8 mouse cellular contexts compared by ENCODE assay signal in genomic region chr11:64396331-64396881, GRCm38 (mm10). TPM values are rescaled to one million over a fixed set of nuclear protein-coding genes. Genes with fewer than 3 reads are reported as not detected.
A peak's percentile ranks its signal among the peaks of the same experiment; 100 is the strongest.
DNase-seq lines count a peak whose midpoint lies in the region; ATAC-seq and TF ChIP-seq lines count a peak whose summit lies in the region.

No protein-coding gene starts in this region.

- no peak for TF ChIP-seq CTCF in brain, embryonic 14.5 days (IDR thresholded peaks at IDR 0.05; ENCODE audit: borderline replicate concordance, extremely low read depth, insufficient read depth, insufficient read length)

- H3K4me3 ChIP-seq in intestine, embryonic 15.5 days (replicated peaks), result no peak overlapping the region; the same call in 1 of the 2 replicates

- no peak for ATAC-seq in intestine, embryonic 15.5 days
- ATAC-seq in megakaryocyte progenitor cell, adult 5-6 weeks (replicated peaks; ENCODE audit: poor library complexity), result peak; percentile 76

- DNase-seq in gastrocnemius, postnatal 10 days, result peak; percentile 5
- DNase-seq in gastrocnemius, postnatal 25 days, result no peak
- DNase-seq in brain, embryonic 14.5 days (ENCODE audit: low read depth), result peak; percentile 93
- peak; percentile 60 to 69 for DNase-seq in frontal cortex, postnatal 14 days (ENCODE audit: low spot score in 2 of 2)
- DNase-seq in right cerebral cortex, postnatal 25 days, result peak; percentile 70
- DNase-seq in urinary bladder, postnatal 36 days (ENCODE audit: low spot score in 2 of 2), result no peak

- H3K9ac ChIP-seq in intestine, embryonic 15.5 days, result no peak overlapping the region

- 14% methylated on average over 7 of the region's 7 CpGs for WGBS in intestine, embryonic 15.5 days

- no peaks in the 10 kb centered on the region for H3K36me3 ChIP-seq in intestine, embryonic 15.5 days

- H3K4me1 ChIP-seq in intestine, embryonic 15.5 days (replicated peaks), result 0 out of 2 replicates have a peak, but pooled peaks cover 6% of the 10 kb centered on the region

- H3K27me3 ChIP-seq in intestine, embryonic 15.5 days (replicated peaks), result no peaks in the 10 kb centered on the region

- peak overlapping the region; percentile 41 for H3K4me2 ChIP-seq in intestine, embryonic 15.5 days (replicated peaks)

- TF ChIP-seq POLR2A in brain, embryonic 14.5 days (IDR thresholded peaks at IDR 0.05; ENCODE audit: borderline replicate concordance, extremely low read depth, insufficient read depth, insufficient read length, poor library complexity, severe bottlenecking), result no peak

- no peaks in the 10 kb centered on the region for H3K9me3 ChIP-seq in intestine, embryonic 15.5 days

- H3K27ac ChIP-seq in intestine, embryonic 15.5 days, result no peak overlapping the region

RNA-seq across cellular contexts. Expression of gene Hs3st3a1, which starts 38.7 kb away (rescaled TPM):
- total RNA-seq in gastrocnemius, postnatal 10 days (2021), result under 1 TPM; 0.31 to 0.41 TPM
- under 1 TPM; 0.21 to 0.49 TPM for total RNA-seq in gastrocnemius, postnatal 25 days (2021)
- polyA plus RNA-seq in brain, embryonic 14.5 days (2012; rRNA removed), result 1.4 and 2.6 TPM in 2 replicates
- polyA plus RNA-seq in intestine, embryonic 15.5 days (2015; fragmentation: Nextera tagmentation; extraction: Ambion mirVana), result 1.1 TPM in 2 replicates
- not detected in 2 replicates for total RNA-seq in megakaryocyte progenitor cell, adult 5-6 weeks (2015)
- not detected in 2 replicates for total RNA-seq in megakaryocyte progenitor cell, adult 5-6 weeks (2017)

RNA-seq across cellular contexts. Expression of gene F930015N05Rik, which starts 40.0 kb away (rescaled TPM):
- total RNA-seq in gastrocnemius, postnatal 10 days (2021), result under 1 TPM in 1 of 2 experiments, not detected in 1; 0.18 TPM
- not detected for total RNA-seq in gastrocnemius, postnatal 25 days (2021)
- 0.59 and 1.1 TPM in 2 replicates for polyA plus RNA-seq in brain, embryonic 14.5 days (2012; rRNA removed)
- polyA plus RNA-seq in intestine, embryonic 15.5 days (2015; fragmentation: Nextera tagmentation; extraction: Ambion mirVana), result 0.81 and 0.90 TPM in 2 replicates
- not detected in 2 replicates for total RNA-seq in megakaryocyte progenitor cell, adult 5-6 weeks (2015)
- total RNA-seq in megakaryocyte progenitor cell, adult 5-6 weeks (2017), result not detected in 2 replicates

Comparison
In these comparisons a context has a peak if more than half of its experiments do, and no peak if none do; other contexts are left out.
1. DNase-seq: peak in gastrocnemius, postnatal 10 days (single experiment), brain, embryonic 14.5 days (single experiment), frontal cortex, postnatal 14 days (2 of 2) and right cerebral cortex, postnatal 25 days (single experiment); none in gastrocnemius, postnatal 25 days (single experiment) and urinary bladder, postnatal 36 days (0 of 2).